Mouse (Mus musculus): ENCODE results near the gene Aars2.
A peak's percentile ranks its signal among the peaks of the same experiment; 100 is the strongest.

The Aars2 gene

GRCm38 (mm10) chr17:45506700-45507189, at the start of gene Aars2:
Gene Aars2, plus strand, starts transcription at chr17:45506841.
- peak; percentile 97 for DNase-seq

- DNase-seq = no peak
These were observed 49.2 kb upstream of the Aars2 start for GRCm38 (mm10) chr17:45457487-45457886.

DNA sequence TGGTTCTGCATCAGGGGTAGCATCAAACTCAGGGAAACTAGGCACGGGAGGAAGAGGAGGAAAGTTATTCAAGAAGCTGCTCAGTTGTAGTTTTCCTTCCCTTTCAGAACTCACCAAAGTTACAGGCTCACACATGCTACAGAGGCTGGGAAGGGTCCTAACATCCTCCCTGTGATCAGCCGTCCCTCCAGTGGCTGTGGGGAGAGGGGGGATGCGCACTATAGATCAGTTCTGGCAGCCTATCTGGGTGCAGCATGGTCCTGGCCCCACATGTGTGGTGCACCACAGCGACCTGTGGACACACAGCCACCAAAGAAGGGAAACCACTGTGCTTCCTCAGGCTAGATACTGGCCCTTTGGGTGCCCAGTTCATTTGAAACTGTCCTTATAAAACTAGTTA, 48.1 kb upstream of the Aars2 start:
- DNase-seq = no peak

DNA sequence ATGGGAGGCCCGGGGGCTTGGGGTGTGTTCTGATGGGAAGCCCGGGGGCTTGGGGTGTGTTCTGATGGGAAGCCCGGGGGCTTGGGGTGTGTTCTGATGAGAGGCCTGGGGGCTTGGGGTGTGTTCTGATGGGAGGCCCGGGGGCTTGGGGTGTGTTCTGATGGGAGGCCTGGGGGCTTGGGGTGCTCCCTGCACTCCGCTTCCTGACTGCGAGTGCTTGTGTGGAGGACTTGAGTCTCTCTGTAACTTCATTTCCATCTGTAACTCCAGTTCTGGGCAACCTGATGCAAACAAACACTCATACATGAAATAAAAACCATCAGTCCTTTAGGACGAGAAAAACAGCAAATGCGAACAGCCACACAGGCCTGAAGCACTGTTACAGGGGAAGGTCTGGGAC, 47.6 kb upstream of the Aars2 start:
- no peak for DNase-seq

DNA sequence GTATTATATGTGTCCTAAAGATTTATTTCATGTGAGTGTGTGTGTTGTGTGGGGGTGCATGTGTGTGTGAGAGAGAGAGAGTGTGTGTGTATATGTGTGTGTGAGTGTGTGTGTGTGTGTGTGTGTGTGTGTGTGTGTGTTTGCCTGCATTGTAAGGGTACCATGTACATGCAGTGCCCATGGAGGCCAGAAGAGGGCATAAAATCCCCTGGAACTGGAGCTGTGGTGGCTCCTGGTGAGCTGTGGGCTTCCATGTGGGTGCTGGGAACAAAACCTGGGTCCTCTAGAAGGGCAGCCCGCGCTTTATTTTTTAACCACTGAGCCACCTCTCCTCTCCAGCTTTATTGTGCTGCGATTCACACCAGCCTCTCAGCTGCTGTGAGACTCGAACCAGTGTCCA, 44.1 kb upstream of the Aars2 start:
- no peak for DNase-seq

GRCm38 (mm10) chr17:45464255-45464654, 42.4 kb upstream of the Aars2 start:
- no peak for DNase-seq

DNA sequence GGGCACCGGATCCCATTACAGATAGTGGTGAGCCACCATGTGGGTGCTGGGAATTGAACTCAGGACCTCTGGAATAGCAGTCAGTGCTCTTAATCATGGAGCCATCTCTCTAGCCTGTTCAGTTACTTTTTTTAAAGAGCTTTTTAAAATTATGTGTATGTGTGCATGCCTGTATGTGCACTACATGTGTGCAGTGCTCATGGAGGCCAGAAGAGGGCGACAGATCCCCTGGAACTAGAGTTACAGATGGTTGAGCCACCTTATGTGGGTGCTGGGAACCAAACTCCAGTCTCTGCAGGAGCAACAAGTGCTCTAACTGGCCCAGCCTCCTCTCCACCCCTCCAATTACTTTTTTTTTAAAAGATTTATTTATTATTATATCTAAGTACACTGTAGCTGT, 39.9 kb upstream of the Aars2 start:
- no peak for DNase-seq

DNA sequence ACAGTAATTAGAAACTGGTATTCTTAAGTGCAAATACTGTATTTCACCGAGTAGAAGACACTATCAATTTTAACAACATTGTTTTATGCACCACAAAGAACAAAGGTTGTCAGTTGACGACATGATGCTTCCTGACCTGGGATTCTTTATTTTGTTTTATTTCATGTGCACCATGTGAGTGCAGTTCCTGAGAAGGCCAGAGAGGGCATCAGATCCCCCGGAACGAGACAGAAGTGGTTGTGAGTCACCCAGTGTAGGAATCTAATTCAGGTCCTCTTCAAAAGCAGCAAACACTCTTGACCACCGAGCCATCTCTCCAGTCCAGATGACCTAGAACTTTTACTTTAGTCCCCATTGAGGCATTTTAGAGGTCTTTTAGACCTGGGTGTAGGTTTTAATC, 38.3 kb upstream of the Aars2 start:
- DNase-seq = no peak

- no peak for DNase-seq
These were observed 35.9 kb upstream of the Aars2 start for GRCm38 (mm10) chr17:45470726-45471125.

GRCm38 (mm10) chr17:45473667-45474066, 33.0 kb upstream of the Aars2 start:
- DNase-seq = no peak

DNA sequence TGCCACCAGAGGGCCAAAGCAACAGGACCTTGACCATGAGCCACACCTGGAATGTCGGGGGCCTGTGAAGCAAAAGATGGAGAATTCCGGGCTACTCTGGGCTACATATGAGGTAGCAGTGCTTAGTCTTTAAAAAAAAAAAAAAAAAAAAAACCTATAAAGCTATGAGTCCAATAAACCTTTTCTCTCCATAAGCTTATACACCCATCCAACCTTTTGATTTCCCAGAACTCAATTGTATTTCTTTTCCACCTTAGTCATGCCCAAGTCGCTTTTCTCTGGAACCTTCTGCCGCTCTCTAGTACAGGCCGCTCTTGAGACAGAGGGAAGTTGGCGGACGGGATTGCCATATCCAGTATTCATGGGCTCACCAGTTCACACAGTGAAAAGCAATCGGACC, 32.5 kb upstream of the Aars2 start:
- DNase-seq = no peak

DNA sequence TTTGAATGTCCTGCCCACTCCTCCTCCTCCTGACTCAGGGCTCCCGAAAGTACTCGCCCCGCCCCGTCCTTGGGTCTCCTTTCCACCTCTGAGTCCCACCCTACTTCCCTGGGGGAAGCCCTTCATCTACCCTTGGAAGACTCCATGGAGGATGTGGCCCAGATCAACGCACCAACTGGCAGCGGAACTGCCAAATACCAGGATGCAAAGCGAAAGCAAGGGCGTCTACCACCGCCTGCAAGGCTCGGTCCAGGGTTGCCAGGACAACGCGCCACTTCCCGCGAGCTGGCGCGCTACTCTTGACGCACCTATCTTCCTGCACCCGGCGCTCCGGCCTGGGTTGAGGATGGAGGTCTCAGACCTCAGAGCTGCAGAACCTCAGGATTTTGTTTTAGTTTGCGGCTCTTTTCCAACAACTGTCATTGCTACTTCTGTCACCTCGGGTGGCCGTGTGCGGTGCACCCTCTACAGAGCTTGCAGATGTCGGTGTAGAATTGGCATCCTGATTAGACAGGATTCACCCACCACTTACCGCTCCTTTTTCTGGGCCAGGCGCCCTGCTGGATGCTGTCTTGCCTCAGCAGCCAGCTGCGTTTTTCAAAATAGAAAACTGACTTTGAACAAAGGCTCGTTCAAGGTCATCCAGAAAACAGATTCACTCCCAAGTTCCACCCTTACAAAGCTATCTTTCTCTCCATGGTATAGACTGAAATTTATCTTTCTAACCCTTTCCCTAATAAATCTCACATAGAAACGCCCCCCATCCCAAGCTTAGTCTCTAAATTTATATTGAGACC, 31.8 kb upstream of the Aars2 start, which contains the start of gene Spats1:
Spats1 (minus strand) TSS at position 747 of the 797 bp plus-strand sequence.
- peak; percentile 43 for DNase-seq

DNA sequence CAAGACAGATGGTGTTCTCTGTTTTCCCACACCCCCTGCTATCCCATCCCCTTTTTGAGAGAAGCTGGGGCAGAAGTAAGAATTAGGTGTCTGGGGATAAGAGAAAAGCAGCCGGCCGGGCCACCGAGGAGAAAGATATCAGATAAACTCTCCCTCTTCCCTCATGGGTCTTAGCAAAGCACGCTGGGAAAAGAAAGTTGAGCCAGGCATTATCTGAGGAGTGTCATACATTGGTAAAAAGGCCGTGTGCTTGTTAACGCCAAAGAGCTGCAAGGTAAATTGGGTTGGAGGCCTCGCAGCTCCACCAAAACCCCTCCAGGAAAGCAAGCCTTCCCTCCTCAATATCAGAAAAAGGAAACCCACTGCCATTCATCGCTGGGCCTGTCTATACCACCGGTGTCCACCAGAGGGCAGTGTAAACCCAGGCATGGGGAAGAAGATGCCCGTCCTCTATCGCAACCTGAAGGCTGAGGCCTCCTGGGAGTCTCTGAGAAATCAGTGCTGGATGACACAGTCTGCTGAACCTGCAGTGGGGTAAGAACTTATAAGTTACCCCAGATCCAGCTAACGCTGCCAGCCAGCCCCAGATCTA, 28.3 kb upstream of the Aars2 start:
- peak; percentile 79 for DNase-seq

GRCm38 (mm10) chr17:45480429-45480828, 26.2 kb upstream of the Aars2 start:
- DNase-seq = no peak

GRCm38 (mm10) chr17:45485581-45485980, 21.1 kb upstream of the Aars2 start:
- no peak for DNase-seq

DNA sequence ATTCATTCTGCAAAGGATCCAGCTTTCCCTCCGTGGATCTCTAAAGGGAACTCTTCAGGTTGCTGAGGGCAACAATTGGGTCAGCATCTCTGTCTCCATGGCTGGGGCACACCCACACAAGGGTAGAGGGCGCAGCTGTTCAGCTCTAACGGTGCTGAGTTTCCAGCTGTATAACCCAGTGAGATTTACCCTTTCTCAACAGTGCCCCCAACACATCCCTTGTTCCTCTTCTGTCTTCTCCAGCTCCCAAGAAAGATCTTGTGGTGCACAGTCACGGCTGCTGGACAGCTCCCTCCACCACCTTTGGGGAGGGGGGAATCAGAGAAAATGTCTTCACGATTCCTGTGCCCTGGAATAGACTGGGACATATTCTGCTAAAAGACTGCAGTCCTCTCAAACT, 19.4 kb upstream of the Aars2 start:
- no peak for DNase-seq

GRCm38 (mm10) chr17:45488321-45489254, 18.1 kb upstream of the Aars2 start:
- no peak for DNase-seq

DNA sequence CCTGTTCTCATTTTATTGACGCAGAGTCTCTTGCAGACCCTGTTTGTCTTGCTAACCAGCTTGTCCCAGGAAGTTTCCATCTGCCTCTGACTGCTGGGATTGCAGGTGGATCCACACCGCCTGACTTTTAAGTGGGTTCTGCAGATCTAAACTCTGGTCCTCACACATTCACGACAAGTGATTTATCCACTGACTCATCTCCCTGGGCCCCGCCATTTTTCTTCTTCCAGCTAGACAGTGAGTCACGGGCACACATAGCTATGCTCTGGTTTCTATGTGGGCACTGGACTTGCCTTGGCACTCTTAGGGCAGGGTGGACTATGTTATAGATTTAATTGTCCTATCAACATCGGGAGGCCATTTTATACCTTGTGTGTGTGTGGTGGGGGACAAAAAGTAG, 16.9 kb upstream of the Aars2 start:
- DNase-seq = no peak

- no peak for DNase-seq
These were observed 16.0 kb upstream of the Aars2 start for GRCm38 (mm10) chr17:45490532-45491154.

- DNase-seq = no peak
These were observed 11.2 kb upstream of the Aars2 start for GRCm38 (mm10) chr17:45495398-45495797.

- no peak for DNase-seq
These were observed 8.2 kb upstream of the Aars2 start for GRCm38 (mm10) chr17:45498397-45498796.

GRCm38 (mm10) chr17:45499516-45499915, 7.1 kb upstream of the Aars2 start:
- DNase-seq = no peak

DNA sequence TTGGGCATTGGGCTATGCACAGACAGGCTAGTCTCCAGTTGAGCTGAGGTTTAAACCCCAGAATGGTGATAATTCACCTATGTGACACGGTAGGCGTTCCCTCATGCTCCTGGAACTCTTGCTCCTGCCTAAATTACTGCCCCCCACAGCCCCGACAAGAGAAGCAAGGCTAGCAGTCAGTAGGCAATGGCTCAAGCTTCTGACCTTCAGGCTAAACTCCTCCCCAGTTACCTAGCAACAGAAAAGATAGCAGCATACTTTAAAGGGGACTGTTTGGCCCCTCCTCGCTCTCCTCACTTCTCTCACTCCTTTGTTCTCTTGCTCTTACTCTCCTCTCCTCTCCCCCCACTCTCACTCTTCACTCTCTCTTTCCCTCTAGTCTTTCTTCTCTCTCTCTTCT, 5.7 kb upstream of the Aars2 start:
- DNase-seq = no peak
